ENCODE assay signal across 23 mouse cellular contexts in genomic region chr7:109695339-109695726, GRCm38 (mm10). TPM values are rescaled to one million over a fixed set of nuclear protein-coding genes. Genes with fewer than 3 reads are reported as not detected.
"Had no signal": no experiment of that assay in that cellular context is flagged by ENCODE, and none has a peak within 500 bp of the region (broad histone marks: within the 10 kb centered on the region; RNA-seq: fewer than 3 reads in every experiment).

No protein-coding gene starts in this region.

- H3K27ac ChIP-seq: limb, embryonic 12.5 days; limb, embryonic 15.5 days; liver, embryonic 14.5 days; midbrain, embryonic 12.5 days; midbrain, embryonic 15.5 days; neural tube, embryonic 13.5 days had no signal

- H3K27me3 ChIP-seq: limb, embryonic 12.5 days; limb, embryonic 15.5 days; midbrain, embryonic 12.5 days; midbrain, embryonic 15.5 days; neural tube, embryonic 13.5 days had no signal

- H3K9ac ChIP-seq: limb, embryonic 12.5 days; limb, embryonic 15.5 days; liver, embryonic 14.5 days; liver, postnatal 0 days; lung, embryonic 14.5 days; midbrain, embryonic 12.5 days; midbrain, embryonic 15.5 days; neural tube, embryonic 13.5 days had no signal

- H3K36me3 ChIP-seq: limb, embryonic 12.5 days; limb, embryonic 15.5 days; midbrain, embryonic 12.5 days; midbrain, embryonic 15.5 days; neural tube, embryonic 13.5 days had no signal

- DNase-seq: kidney, adult 9 months; kidney, postnatal 14 days; kidney, postnatal 4 days; left cerebral cortex, postnatal 4 days; liver, postnatal 0 days; lung, embryonic 14.5 days; lung, postnatal 36 days; thymus, adult 18-20 months; thymus, postnatal 36 days had no signal

- H3K4me1 ChIP-seq: limb, embryonic 12.5 days; limb, embryonic 15.5 days; midbrain, embryonic 12.5 days; midbrain, embryonic 15.5 days; neural tube, embryonic 13.5 days had no signal

- H3K9me3 ChIP-seq: limb, embryonic 12.5 days; limb, embryonic 15.5 days; midbrain, embryonic 12.5 days; midbrain, embryonic 15.5 days; neural tube, embryonic 13.5 days had no signal

- H3K4me3 ChIP-seq: limb, embryonic 12.5 days; limb, embryonic 15.5 days; midbrain, embryonic 12.5 days; midbrain, embryonic 15.5 days; myocyte; neural tube, embryonic 13.5 days had no signal

RNA-seq across cellular contexts. Expression of gene St5, which starts 8.1 kb away (rescaled TPM):
- total RNA-seq: neutrophil, adult 5-6 weeks had no signal

RNA-seq across cellular contexts. Expression of gene BC051019, which starts 28.3 kb away (rescaled TPM):
- total RNA-seq: left cerebral cortex, adult 8-10 months; left cerebral cortex, postnatal 14 days; megakaryocyte-erythroid progenitor cell, adult 5-6 weeks; monocyte, adult 5-6 weeks; neutrophil, adult 5-6 weeks had no signal

RNA-seq across cellular contexts. Expression of gene Ascl3, which starts 36.2 kb away (rescaled TPM):
- total RNA-seq: layer of hippocampus, adult 18-20 months; layer of hippocampus, postnatal 14 days; left cerebral cortex, adult 8-10 months; left cerebral cortex, postnatal 14 days; left cerebral cortex, postnatal 4 days; megakaryocyte-erythroid progenitor cell, adult 5-6 weeks; neutrophil, adult 5-6 weeks had no signal
